Mouse (Mus musculus) embryo, embryonic 10 days (tissue): ENCODE results near the gene Ackr2.

Source experiments
- DNase-seq: peaks from one replicate; pipeline ENCODE4 v3.0.0-alpha.2; 2015; ENCODE audit warnings: low spot score

Gene Ackr2

DNA sequence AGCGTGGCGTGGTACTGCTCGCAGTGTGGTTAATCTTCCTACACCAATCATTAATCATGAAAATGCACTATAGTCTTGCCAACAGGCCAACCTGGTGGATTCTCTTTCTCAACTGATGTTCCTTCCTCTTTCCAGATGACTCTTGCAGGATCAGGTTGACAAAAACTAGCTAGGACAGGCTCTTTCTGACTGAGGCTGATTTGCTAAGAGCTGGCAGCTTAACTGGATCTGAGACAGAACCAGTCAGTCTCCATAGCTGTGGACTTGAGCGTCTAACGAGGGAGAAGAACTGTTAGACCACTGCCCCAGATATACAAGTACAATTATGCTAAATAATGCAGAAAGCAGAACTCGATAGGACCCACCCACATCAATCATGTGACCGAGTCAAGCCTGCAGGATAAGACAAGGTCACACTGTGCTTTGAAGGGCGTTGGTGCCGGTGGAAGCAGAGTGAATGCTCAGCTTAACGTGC, 20.9 kb downstream of the Ackr2 start:
- DNase-seq: no peak

DNA sequence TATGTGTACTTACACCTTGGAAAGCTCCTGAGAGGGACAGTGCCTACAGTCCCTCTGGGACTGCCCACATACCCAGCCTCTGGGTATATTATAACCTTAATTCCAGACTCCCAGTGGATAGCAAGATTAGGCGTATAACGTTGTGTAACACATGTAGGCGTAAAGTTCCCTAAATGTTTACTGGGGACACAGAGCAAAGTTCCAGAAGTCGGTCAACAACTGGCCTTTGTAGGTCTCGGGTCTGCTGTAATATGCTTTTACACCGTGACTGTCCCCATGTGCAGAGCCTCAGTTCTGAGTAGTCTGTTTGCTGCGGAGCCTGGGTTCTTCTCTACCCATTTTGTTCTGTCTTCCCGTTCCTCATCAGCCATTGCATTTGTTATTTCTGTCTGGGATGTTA, 25.3 kb downstream of the Ackr2 start:
- no peak for DNase-seq

DNA sequence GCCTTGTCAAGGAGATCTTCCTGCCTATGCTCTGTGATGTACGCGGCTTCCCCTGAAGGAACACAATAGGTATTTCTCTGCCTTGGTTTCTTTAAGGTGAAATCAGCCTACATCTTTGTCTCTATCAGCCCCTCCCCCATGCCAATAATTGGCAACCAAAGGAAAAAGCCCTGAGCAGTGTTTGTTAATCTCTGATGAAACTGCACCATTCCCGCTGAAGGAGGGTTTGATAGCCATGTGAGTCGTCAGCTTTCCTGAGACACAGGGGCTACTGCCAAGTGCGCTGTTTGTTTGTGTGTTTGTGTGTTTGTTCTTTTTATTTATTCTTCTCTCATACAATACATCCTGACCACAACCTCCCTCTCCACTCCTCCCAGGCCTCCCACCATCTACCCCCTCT, 25.8 kb downstream of the Ackr2 start:
- DNase-seq: no peak

DNA sequence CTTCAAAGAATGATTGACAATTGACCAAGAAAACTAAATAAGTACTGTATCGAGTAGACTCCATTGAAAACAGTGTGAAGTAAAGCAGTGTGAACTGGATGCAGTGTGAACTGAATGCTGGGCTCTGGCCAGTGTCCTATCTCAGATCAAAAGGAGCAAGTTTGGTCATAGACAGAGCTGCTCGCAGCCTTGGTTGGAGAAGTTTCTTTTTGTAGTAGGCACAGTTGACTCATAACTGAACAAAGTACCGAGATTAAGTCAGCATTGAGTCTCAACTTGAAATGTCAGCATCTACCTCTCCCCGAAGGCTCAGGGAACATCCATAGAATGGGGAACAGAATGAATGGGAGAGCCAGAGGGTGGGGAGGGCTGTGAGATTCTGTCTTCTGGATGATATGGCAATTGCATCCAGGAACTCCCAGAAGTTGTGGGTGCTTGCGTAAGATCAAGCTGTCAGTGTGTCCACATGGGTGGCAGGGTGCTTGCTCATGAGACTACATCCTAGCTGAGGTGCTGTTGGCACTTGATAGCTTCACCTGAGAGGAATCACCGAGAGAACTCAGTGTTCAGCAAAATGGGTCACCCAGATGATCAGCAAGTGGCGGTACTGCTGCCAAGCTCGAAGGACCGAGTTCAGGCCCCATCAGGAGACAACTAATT, 26.9 kb downstream of the Ackr2 start:
- no peak for DNase-seq

DNA sequence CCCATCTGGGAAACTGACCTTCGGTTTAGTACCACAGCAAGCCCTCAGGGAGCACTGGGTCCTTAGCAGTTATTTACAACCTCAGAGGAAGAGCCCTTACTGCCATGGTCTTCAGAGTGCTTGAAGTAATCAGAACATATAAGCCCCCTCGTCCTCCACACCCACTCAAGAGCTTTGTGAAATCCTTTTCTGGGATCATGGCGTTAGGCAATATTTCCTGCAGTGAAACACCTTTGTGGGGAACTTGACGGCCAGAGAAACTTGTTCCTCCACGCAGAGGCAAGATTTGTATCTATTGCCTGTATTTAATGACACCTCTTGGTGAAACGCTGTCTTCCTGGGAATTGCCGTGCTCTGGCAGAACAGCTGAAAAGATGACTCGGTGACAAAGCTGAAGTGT, 27.8 kb downstream of the Ackr2 start:
- DNase-seq: no peak

DNA sequence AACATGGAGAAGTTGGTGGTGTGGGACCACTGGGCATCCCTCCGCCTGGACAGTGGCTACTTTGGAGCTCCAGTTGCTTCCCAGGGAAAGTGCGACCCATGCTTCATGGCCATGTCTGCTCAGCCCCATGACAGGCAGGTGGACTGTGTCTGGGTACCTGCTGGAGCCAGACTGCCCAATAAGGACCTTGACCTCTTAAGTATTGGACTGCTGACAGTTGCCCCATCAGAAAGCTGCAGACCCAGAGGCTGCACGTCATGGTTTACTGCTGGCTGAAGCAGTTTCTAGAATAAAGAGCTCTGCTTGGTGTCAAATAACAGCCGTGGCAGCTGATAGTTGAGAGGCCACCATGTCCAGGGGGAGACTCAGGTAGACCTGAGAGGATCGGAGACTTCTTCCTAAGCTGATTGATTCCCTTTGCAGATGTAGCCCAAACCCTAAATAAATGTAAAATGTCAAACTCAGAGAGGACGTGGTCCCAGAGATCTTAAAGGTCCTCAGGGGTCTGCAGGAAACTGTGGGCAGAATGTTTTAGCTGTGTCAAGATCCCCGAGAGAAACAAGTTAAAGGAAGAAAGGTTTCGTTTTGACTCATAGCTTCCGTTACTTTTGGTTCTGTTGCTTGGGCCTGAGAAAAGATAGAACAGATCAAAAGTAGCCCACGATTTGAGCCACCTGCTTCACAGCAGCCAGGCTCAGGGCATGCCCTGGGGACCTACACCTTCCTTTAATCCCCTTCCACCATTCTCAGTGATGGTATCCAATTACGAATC, 28.7 kb downstream of the Ackr2 start:
- DNase-seq: no peak

DNA sequence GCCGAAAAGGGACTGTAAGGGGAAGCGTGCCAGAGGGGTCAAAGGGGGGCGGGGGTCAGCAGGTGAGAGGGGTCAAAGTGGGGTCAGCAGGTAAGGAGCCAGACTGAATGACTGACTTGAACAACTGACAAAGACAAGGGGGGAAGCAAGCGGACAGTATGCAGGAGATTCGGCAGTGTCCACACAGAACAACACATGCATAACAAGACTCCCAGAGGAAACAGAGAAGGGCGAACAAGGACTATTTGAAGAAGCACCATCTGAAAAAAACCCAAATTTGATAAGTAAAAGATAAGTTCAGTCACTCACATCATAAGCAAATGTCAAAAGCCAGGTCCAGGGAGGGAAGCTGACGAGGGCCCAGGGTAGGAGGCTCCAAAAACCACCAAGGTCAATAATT, 29.6 kb downstream of the Ackr2 start:
- DNase-seq: no peak

DNA sequence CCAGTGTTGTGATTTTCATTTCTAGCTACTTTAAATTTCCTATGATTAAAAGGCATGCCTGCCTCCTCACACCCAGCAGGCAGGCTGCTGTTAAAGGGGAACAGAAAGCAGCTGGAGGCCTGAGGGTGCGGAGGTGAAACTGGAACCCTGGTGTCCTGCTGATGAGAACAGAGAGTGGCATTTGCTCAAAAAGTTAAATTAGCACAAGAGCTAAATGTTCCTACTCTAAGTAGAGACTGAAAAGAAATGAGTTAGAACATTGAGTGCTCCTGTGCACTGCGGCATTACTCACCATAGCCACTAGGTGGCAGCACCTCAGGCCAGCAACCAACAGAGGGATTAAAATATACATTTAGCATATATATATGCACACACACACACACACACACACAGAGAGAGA, 30.3 kb downstream of the Ackr2 start:
- DNase-seq: peak; percentile 50

DNA sequence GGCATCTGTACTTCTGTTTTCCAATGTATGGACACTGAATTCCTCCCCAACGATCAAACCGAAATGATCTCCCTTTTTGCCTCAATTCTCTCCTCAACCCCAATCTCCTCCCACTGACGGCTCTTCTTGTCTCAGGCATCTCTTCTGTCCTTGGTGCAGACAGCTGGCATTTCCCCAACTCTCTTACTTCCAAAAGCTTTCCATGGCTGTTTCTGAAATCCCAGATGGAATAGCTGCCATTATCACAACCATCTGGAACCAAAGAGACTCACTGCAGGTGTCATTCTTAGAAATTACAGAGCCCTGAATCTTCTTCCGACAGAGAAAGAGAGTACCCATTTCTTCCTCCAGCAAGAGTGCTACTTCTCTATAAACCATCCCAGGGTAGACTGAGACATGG, 36.7 kb downstream of the Ackr2 start:
- no peak for DNase-seq

DNA sequence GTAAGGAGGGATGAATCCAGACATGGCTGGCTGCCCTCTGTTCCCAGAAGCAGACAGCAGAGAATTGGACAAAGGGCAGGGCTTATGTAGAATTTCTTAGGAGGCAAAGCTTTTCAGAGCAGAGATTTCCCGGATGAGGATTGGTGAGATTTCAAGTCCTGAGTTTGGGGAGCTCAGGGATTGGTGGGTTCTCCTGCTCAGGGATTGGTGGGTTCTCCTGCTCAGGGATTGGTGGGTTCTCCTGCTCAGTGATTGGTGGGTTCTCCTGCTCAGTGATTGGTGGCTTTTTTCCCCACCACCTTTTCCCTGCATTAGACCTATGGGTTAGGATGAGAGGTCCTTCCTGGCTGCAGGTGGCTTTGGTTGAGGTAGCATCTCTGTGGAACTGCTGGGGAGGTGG, 38.8 kb downstream of the Ackr2 start:
- no peak for DNase-seq

DNA sequence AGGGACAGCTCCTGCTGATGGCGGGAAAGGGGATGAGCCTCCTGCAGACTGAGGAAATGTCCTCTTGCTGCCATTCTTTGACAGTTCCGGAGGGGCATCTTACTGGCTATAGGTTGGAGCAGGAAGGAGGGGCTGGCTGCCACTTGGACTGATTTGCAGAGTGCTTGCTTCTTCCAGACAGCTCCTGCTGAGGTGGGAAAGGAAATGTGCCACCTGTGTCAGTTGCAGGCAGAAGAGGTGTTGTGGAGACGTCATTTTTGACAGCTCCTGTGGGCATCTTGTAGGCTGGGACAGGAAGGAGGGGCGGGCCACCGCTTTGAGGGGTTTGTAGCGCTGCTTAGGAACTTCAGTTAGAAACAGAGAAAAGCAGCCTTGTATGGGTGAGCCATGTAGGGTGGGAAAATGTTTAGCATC, 39.3 kb downstream of the Ackr2 start:
- DNase-seq: no peak

DNA sequence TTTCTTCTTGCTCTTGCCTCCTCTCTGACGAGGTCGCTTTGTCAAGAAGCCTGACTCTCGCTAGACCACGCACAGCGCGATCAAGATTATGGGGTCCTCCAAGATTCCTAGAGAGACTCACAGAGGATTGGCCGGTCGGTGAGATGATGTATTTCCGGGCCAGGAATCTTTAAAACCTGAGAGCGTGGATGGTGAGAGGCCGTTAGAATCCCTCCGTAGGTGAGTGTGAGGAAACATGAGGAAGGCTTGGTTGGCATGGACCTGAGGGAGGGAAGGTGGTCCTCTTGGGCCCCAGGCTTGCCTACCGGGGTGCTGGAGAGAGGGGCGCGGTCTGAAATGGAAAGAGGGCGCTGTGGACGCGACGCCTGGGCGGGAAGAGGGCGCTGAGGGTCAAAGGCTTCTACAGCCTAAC, 39.8 kb downstream of the Ackr2 start:
- DNase-seq: peak; percentile 74

DNA sequence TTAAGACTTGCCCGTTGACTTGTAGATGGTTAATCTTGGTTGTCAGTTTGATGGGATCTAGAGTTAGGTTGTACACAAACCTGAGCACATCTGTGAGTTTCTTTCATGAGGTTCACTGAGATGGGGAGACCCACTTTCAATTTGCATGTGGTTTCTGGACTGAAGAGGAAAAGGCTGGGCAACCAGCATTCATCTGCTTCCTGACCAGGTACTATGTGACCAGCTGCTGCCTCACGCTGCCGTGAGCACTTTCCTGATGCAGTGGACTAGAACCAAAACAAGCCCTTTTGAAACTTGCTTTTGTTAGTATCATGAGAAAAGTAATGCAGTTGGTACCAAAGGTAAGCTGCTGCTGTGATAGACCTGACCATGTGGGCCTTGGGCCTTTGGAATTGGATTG, 44.9 kb downstream of the Ackr2 start:
- no peak for DNase-seq

DNA sequence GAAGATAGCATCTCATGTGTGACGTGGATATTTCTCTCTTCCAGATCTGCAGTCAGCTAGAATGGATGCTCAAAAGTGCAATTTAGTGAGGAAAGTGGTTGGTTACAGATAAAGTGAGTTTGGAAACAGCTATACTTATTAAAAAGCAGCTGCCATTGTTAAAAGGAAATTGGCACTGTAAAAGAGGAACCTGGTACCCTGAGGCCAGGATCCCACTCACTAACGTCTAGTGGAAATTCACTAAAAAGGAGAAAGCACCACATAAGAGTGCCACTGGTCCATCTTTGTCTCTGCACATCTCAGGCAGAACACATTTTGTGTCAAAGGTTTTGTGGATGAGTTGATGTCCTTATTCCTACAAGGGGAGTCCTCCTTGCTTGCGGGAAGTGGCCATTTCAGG, 45.5 kb downstream of the Ackr2 start:
- no peak for DNase-seq

DNA sequence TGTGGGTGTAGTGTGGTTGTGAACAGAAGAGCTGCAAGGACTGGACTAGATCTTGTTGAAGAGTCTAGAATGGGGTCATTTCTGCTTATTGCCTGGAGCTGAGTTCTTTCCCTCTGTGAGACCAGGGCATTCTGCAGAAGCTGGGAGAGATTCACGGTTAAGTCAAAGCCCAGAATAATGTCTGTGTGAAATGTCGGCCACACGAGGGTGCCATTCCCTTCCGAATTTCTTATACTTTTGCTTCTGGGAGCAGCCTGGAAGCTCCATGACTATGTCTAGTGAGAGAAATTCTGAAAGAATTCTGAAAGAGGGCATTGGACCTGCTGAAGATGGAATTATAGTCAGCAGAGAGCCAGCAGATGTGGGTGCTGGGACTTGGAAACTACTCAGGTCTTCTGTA, 49.6 kb downstream of the Ackr2 start:
- peak; percentile 71 for DNase-seq

DNA sequence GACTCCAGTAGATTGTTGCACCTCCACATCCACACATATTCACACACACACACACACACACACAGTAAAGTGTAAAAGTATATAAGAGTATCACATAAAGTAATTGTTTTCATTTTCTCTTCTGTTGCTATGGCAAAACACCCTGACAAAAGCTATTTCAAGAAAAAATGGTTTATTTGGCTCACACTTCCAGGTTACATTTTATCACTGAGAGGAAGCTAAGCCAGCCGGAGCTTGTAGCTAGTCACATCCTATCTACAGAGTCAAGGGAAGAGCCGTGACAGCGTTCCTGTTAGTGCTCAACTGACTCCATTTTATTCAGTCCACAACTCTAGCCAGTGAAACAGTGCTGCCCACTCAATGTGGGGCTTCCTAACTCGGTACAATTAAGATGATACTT, 50.3 kb downstream of the Ackr2 start:
- no peak for DNase-seq

DNA sequence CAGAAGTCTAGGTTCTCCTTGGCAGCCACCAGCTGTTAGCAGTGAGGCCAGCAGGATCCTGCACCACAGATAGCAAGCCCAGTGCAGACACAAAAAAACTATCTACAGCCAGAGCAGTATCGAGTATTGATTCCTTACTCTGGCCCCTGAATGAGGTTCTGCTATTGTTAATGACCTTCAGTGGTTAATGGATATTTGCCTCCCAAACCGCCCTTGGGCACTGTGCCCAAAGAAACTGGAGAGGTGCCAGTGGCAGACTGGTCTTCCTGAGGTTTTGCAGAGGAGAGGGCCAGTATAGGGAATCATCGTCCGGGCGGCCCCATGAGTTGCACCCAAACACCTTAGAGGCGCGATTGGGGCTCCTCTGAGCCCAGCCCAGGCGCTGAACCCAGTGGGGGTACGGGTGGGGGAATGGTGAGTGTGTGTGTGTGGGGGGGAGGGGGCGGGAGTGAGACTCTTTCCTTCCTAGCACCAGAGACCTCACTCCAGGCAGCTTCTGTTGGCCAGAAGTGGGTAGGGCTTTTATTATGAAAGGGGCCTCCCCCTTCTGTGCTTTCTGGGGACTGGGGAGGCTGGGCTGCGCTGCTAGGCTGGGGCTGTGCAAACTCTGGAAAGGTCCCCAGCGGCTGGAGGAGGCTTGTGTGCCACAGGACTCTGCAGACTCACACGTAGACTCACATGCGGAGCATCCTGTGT, 52.4 kb downstream of the Ackr2 start, which contains the start of gene Fam198a:
Gene Fam198a, plus strand, starts transcription at position 571 of the 696 bp plus-strand sequence.
- peak; percentile 49 for DNase-seq

DNA sequence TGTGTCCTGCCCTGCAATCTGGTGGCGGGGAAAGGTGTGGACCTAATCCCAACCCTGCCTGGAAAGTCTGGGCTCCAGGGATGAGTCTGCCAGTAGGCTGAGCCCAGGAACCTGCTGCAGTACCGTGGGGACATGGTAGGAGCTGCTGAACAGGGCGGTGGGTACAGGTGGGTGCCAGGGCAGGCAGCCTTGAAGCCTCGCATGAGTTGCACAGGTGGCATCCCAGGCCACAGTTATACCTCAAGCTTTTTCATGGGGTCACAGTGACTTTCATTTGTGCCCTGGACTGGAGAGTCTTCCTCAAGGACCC, 52.9 kb downstream of the Ackr2 start:
- no peak for DNase-seq

DNA sequence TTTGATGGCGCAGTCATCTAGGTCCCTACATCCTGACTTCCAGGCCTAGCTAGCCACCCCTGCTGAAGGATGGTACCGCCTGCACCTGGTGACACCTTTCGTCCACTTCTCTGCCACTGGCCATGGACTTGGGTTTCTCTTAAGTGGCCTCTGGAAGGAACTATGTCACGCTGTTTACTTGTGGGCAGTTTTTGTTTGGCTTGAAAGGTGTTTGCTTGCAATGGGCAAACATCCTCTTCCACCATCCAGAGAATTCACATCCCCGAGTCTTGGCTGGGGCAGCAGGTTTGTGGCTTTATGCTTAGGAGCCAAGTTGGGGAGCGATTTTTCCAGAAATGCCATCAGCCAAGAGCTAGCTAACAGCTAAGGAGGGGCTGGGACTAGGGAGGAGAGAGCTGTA, 54.4 kb downstream of the Ackr2 start:
- DNase-seq: no peak

DNA sequence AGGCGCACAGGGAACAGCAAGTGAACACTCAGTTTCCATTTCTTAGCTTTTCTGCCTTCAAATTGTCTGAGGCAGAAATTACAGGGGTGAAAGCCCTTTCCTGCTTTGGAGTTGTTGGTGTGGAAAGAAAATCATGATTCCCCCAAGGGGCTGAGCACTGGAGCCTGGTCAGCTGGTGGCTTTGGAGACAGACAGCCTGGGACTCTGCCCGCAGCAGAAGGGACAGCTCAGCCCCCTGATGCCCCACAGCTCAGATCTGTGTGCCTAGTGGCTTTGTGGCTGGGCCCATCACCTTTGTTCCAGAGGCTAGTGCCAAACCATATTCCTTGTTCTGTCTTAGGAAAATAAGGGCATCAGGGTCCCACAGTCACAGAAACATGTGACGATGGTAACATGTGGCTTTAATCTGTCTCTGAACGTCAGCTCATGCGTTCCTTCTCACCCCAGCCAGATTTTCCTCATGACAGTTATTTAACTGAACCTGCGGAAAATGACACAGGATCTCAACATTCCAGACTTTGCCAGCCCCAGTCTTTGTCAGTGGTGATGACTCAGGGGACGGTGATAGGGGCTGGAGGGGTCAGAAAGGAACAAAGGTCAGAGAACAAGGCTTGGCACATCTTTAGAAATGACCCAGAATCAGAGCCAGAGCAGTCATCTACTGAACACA, 61.9 kb downstream of the Ackr2 start:
- peak; percentile 45 for DNase-seq
